Mouse (Mus musculus) frontal cortex, postnatal 25 days (tissue): Measurements from ENCODE around the gene Gm11639.

Experiments used
- DNase-seq, 2 experiments: peaks; one replicate each; pipeline ENCODE4 v3.0.0; 2022; ENCODE audit warnings: low spot score in 2 of 2

Gm11639 gene

GRCm38 (mm10) chr11:104704097-104704496 is 18.6 kb downstream of the Gm11639 start:
- no peak for DNase-seq

GRCm38 (mm10) chr11:104707084-104707483 is 21.6 kb downstream of the Gm11639 start:
- DNase-seq: no peak

- DNase-seq: no peak
These were observed 59.6 kb downstream of the Gm11639 start for GRCm38 (mm10) chr11:104744995-104745568.

DNA sequence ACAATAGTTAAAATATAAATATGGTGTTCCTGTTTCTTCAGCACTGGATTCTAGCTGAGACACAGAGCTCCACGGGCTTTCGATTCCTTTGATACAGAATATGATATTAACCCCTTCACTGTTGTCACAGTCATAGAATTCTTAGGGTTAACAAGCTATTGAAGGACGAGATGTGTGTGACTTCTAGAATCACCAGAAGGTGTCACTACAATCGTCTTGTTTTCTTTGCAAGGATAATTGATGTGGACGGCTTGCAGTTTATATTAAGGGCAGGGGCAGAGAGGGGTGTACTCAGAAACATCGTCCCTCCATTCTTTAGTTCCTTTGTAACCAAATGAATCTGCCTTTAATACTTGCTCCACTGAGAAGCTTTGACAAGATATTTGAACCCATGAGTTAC is 80.3 kb downstream of the Gm11639 start:
- DNase-seq: no peak

DNA sequence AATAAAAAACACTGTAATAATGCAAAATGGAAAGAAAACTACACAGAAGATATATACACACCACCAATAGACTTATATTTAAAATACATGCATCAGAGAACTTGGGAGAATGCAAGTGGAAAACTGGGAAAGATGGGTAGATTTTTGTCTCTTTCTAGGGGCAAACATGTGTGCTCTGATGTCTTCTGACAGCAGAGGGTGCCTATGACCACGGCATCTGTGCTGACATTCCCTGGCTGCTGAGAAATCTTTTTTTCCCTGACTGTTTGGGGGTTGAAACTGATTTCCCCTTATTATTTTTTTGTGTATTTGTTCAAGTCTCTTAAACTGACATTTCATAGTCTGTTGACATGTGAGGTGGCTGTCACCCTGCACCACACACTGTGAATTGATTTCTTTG is 81.6 kb downstream of the Gm11639 start:
- DNase-seq: no peak

DNA sequence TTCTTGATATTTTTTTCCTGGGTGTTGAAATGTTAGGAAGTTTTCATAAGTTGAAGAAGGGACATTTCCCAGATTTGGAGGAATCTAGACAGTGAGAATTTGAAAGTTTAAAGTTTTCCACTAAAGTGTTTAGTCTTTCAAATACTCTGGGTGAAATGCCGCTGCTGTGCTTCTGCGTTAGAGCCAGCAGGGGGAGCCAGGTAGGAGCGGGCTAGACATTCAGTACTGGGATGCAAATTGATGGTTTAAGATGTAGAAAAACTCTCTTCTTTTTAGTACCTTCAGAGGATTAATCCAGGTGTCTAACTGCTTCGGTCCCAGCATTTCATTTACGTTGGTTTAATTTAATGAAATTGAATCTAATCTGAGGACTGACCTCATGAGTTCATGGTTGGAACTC is 82.6 kb downstream of the Gm11639 start:
- DNase-seq: peak; percentile 10 to 13

- no peak for DNase-seq
These were observed 93.3 kb downstream of the Gm11639 start for GRCm38 (mm10) chr11:104778796-104779195.

GRCm38 (mm10) chr11:104944723-104945122 is 259.2 kb downstream of the Gm11639 start:
- no peak for DNase-seq

DNA sequence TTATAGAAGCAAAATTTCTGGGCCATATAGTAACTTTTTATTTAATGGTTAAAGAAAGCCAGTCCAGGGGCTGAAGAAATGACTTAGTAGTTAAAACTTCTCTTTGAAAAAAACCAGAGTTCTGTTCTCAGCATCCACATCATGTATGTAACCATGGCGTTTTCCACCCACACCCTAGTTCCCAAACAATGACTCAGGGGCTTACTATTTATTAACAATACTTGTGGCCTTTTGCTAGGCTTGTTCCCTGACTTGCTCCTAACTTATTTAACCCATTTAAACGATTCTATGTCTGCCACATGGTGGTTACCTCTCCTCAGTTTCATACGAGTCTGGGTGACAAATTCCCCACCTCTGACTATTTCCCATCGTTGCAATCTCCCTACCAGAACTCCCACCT is 266.8 kb downstream of the Gm11639 start:
- DNase-seq: no peak

- no peak for DNase-seq
These were observed 282.4 kb downstream of the Gm11639 start for GRCm38 (mm10) chr11:104967862-104968261.

DNA sequence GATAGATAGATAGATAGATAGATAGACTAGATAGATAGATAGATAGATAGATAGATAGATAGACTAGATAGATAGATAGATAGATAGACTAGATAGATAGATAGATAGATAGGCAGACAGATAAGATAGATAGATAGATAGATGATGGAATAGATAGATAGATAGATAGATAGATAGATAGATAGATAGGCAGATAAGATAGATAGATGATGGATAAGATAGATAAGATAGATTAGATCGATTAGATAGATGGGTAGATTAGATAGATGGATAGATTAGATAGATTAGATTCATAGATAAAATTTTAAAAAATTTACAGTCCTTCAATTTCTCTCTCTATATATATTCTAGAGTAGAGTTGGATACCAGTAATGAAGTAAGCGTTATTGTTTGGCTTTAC is 282.9 kb downstream of the Gm11639 start:
- no peak for DNase-seq

GRCm38 (mm10) chr11:104971322-104971721 is 285.8 kb downstream of the Gm11639 start:
- DNase-seq: no peak

DNA sequence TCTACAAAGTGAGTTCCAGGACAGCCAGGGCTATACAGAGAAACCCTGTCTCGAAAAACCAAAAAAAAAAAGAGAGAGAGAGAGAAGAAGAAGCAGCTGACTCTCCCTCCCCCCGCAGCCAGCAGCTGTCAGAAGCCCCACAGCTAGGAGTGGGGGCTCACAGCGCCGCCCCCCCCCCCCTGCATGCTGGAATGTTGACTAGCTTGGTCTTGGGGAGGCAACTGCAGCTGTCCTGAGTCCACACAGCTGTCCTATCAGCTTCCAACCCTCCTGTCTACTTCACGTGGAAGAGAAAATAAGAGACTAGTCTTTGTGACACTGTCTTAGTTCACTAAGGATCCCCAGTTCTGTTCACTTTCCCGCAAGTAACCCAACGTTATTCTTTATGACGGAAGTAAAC is 287.0 kb downstream of the Gm11639 start:
- DNase-seq: no peak

DNA sequence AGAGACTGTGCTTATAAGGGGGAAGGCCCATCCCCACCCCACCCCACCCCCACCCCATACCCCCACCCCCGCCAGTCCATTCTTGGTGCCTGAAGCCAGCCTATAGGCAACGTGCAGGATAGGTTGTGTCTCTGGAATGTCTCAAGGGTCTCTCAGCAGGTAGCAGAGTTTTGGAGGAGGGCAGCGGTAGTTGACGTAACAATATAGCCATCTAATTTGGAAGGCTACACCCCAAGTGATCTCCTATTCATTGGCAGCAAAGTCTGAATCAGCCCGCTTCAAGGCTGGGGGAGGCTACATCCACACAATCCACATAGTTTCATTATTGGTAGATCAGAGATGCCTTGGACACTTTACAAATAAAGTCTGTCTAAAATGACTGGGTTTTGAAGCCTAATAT is 292.5 kb downstream of the Gm11639 start:
- no peak for DNase-seq

DNA sequence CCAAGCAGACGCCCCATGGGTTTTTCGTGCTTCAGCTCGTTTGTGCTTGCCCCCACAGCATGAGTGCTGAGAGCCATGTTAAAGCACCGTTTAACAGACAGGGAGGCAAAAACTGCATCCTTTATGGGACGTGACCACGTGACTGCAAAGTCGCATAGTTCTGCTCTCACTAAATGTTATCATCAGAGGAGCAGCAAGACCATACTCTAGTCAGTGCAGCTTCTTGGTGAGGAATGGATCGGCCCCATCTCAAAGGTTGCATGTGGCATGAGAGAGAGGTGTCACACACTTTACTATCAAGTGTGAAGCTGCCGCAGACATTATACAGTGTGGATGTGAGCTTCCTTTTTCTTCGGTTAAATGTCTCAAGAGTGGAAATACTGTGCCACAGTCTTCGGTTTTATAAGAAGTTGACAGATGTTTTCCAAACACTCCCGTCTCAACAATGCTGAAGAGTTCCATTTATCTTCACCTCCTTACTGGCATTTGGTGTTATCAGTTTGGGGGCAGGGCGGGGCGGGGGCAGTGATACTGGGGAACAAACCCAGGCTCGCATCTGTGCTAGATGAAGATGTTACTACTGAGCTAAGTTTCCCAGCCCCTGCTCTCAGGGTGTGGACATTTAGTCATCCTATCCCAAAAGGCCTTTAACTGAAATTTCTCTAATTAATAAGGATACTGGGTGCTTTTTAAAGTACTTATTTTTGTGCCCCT is 296.0 kb downstream of the Gm11639 start:
- DNase-seq: no peak

DNA sequence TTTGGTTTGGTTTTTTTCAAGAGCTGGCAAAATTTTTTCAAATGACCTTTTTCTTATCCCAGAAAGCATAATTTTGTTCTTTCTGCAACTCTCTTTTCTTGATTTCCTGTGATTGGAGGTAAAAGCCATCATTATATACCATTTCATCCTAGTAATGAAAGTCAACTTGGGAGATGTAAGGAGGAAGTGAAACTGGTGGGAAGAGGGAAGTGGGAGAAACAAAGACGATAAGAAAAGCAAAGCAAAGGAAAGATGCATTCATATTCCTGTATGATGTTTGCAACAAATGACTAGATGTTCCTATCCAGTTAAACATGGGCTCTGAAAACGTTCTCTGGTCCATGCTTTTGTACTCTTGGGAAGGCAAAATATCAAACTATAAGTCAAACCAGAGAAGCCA is 323.7 kb downstream of the Gm11639 start:
- no peak for DNase-seq

DNA sequence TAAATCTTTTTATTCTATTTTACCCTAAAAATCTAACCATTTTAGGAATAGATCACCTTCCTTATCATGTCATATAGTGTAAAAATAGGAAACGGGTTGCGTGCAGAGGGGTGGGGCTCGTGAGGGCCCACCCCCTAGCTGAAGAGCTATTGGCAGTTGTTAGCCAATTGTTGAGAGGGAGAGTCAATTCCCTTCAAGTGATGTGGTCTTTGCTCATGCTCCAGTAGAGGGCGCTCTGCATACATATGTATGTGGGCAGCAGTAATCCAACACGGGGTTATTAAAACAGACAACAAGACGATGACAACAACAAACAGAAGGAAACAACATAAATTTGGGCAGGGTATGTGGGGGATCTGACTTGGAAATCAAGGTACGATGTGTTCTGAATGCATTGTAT is 335.6 kb downstream of the Gm11639 start:
- DNase-seq: no peak

- no peak for DNase-seq
These were observed 343.3 kb downstream of the Gm11639 start for GRCm38 (mm10) chr11:105028744-105029348.

GRCm38 (mm10) chr11:105029525-105029924 is 344.0 kb downstream of the Gm11639 start:
- no peak for DNase-seq

DNA sequence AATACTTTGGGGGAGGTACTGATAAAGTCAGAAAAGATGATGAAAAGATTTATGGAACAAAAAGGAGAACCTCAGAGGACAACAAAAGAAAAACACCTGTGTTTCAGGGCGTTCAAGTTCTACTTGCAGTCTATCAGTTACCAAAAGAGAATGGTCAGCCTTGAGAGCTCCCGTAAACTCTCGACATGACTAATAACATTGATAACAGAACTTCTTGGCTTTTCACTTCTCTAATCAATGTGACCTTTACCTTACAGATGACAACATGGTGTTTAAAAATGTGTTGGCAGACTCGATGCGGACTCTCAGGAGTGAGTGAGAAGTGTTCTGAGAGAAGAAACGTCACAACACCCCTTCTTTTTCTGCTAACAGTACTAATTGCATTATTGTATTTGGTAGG is 344.7 kb downstream of the Gm11639 start:
- DNase-seq: no peak

DNA sequence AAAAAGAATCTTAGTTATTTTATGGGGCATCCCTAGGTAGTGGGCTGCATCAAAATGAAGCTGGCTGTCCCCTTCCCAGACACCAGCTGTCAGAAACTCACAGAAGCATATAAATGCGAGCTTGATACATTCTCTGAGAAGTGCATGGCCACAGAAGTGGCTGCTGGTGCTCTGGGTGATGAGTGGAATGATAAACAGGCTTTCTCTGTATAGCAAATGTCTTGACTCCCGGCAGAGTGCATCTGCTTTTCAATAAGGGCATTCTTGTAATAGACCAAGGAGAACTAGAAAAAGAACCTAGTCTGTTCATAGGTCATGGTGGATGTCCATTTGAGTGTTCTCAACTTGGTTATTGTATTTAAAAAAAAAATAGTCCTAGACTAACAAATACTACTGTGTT is 345.6 kb downstream of the Gm11639 start:
- no peak for DNase-seq

DNA sequence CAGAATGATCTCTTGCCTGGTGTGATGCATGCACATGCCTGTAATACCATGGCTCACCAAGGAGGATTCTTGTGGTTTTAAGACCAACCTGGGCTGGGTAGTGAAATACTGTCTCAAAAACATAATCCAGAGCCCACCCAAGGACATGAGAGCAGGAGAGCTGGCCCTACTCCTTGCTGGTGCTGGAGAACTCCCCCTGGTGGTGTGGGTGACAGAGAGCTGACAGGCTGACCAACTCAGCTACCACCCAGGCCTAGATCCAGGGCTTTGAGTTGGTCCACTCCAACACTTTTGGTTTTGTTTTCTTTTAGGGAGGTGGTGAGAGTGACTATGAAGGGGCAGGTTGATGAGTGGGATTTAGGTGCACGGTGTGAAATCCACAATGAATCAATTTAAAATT is 349.6 kb downstream of the Gm11639 start:
- DNase-seq: no peak

GRCm38 (mm10) chr11:105063292-105063691 is 377.8 kb downstream of the Gm11639 start, which contains the start of gene Efcab3:
Gene Efcab3, plus strand, starts transcription at chr11:105063592.
- DNase-seq: no peak
